Mouse (Mus musculus) spleen, adult 18-20 months (tissue): ENCODE results near the gene Olfr171.
"Not testable (repeated sequence)": the region's sequence is repeated elsewhere in the genome, so short reads cannot be mapped to it uniquely, and the experiment has no call there.

ENCODE experiments used
- DNase-seq, 2 experiments: peaks; one replicate each; pipeline ENCODE4 v3.0.0; 2022; ENCODE audit warnings: mixed read lengths in 2 of 2

Olfr171 gene

DNA sequence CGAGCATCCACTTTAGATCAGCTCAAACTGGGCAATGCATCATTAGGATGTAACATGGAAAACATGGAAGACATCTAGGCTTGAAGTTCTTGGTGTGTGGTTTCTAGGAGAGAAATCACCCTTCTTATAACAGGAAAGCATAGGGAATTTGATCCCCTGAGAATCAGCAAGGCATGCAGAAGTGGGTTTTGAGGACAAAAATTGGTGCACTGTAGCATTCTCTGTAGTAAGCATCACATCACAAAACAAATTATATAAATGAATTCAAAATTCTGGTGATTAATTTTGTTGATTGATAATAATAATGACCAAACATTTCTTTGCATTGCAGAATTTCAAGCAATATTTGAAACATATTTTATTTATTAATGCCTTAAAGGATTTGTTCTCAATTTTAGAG lies at the start of gene Olfr171:
Olfr171 (minus strand) TSS at position 101 of the 400 bp plus-strand sequence.
- no peak for DNase-seq

DNA sequence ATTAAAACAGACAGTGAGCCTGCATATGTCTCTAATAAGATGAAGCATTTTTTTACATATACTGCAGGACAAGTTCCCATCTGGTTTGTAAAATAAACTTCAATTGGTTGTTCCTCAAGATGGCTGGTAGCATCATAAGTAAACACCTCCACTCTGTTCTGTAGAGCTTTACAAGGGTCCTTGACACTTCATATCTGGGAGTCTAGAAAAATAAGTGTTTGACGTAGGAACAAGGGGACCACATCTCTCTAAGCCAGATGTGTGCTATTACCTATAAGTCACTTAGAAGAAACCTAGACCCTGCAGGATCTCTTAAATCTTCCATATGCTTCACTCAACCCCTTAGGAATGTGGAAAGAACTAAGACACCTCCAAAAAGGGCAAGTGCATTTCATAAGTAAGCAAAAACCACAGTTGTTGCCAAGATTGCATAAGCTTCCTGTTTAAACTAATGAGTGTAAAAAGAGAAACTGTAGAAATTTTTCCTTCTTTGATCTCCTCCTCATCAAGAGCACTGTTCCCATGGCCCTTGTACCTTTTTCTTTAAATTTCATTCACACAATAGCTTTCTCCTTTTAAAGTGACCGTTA lies 41.1 kb upstream of the Olfr171 start:
- no peak for DNase-seq

DNA sequence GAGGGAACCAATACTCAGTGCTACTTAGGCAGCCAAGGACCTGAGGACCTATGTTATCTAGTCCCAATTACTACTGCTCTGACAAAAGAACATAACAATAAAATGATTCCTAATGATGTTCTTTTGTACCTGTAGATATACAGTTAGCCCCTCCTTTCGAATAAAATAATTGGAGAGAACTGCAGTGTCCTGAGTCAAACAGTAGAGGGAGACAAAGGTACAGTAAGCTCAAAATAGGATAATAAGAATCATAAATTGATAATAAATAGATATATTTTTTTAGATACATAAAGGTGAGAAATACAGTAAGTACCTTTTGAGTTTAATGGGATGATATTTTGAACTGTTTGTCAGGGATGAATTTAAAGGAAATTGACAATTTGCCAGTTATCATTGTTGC lies 36.6 kb upstream of the Olfr171 start:
- no peak for DNase-seq

DNA sequence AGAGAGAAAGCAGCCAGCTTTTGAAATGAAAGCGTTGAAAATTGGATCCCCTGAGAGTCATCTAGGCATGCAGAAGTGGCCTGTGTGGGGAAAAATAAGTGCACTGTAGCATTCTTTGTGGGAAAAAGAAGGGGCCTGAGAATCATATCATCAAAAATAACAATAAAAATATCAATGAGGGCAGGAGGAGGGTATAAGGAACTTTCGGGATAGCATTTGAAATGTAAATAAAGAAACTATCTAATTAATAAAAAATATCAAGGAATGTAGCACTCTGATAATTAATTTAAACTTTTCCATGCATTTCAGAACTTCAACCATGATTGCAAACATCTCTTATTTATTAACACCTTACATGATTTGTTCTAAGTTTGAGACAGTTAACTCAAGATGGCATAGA lies 17.9 kb downstream of the Olfr171 start, which contains the start of gene Olfr170:
Olfr170 (minus strand) TSS at position 101 of the 400 bp plus-strand sequence.
- not testable (repeated sequence) for DNase-seq

DNA sequence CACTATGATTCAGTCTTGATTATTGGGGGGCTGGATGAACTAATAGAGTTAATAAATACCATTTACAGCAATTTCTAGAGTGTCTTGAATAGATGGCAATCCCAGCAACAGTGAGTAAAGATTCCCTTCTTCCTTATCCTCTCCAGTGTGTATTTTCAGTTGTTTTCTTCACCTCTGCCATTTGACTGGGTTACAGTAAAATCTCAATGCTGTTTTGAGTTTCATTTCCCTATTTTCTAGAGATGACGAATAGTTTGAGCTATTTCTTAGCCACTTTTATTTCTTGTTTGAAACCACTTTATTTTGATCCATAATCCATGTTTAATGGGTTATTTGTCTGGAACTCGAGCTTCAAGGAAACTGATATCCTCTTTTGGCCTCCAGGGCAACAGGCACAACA lies 26.6 kb downstream of the Olfr171 start:
- no peak for DNase-seq
